In genomic region chr7:16908859-16909258, GRCm38 (mm10) we compare ENCODE assay signal across 15 mouse cellular contexts. TPM values are rescaled to one million over a fixed set of nuclear protein-coding genes. Genes with fewer than 3 reads are reported as not detected.
DNase-seq lines count a peak whose midpoint lies in the region; ATAC-seq and TF ChIP-seq lines count a peak whose summit lies in the region.
"Had no signal": no experiment of that assay in that cellular context is flagged by ENCODE, and none has a peak within 500 bp of the region (broad histone marks: within the 10 kb centered on the region; RNA-seq: fewer than 3 reads in every experiment).

No protein-coding gene starts in this region.

- no peak for TF ChIP-seq CTCF in gastrocnemius, adult 2 months (IDR thresholded peaks at IDR 0.05)
- no peak for TF ChIP-seq CTCF in stomach, postnatal 0 days (IDR thresholded peaks at IDR 0.05; ENCODE audit: low read depth)

- ATAC-seq in kidney, embryonic 15.5 days (replicated peaks; ENCODE audit: low FRiP score): no peak
- no peak for ATAC-seq in stomach, embryonic 15.5 days (ENCODE audit: insufficient read depth, low FRiP score, low read depth)
- ATAC-seq in stomach, postnatal 0 days (ENCODE audit: low FRiP score, low TSS enrichment): no peak
- ATAC-seq in stomach, embryonic 16.5 days (ENCODE audit: insufficient read depth, low FRiP score): no peak

- H3K4me1 ChIP-seq in kidney, embryonic 15.5 days: peaks cover 63% of the 10 kb centered on the region
- peaks cover 38% of the 10 kb centered on the region for H3K4me1 ChIP-seq in stomach, embryonic 15.5 days
- 0 out of 2 replicates have a peak, but pooled peaks cover 4% of the 10 kb centered on the region for H3K4me1 ChIP-seq in stomach, postnatal 0 days (replicated peaks; ENCODE audit: control insufficient read depth, insufficient read depth)
- H3K4me1 ChIP-seq in stomach, embryonic 16.5 days (ENCODE audit: control insufficient read depth, insufficient read depth, low read length): peaks cover 45% of the 10 kb centered on the region

- H3K9ac ChIP-seq in kidney, embryonic 15.5 days: 0 out of 2 replicates have a peak overlapping the region, but pooled peaks have one; percentile 2
- H3K9ac ChIP-seq in stomach, embryonic 15.5 days: no peak overlapping the region
- no peak overlapping the region for H3K9ac ChIP-seq in stomach, postnatal 0 days (ENCODE audit: low read length)
- peak overlapping the region; percentile 56 for H3K9ac ChIP-seq in stomach, embryonic 16.5 days (ENCODE audit: low read length)
- H3K9ac ChIP-seq: midbrain, embryonic 12.5 days had no signal

- no peak overlapping the region for H3K4me2 ChIP-seq in kidney, embryonic 15.5 days
- 0 out of 2 replicates have a peak overlapping the region, but pooled peaks have one; percentile 9 for H3K4me2 ChIP-seq in stomach, embryonic 15.5 days
- H3K4me2 ChIP-seq in stomach, postnatal 0 days (replicated peaks; ENCODE audit: low read depth): no peak overlapping the region
- peak overlapping the region; percentile 23 for H3K4me2 ChIP-seq in stomach, embryonic 16.5 days (ENCODE audit: low read depth, low read length)

- H3K9me3 ChIP-seq in kidney, embryonic 15.5 days (replicated peaks): no peaks in the 10 kb centered on the region
- no peaks in the 10 kb centered on the region for H3K9me3 ChIP-seq in stomach, embryonic 15.5 days
- no peaks in the 10 kb centered on the region for H3K9me3 ChIP-seq in stomach, postnatal 0 days (ENCODE audit: control insufficient read depth, low read length)
- H3K9me3 ChIP-seq in stomach, embryonic 16.5 days (replicated peaks; ENCODE audit: control insufficient read depth, low read length): no peaks in the 10 kb centered on the region
- H3K9me3 ChIP-seq: midbrain, embryonic 12.5 days had no signal

- H3K27ac ChIP-seq in gastrocnemius, adult 2 months: peak overlapping the region; percentile 75
- H3K27ac ChIP-seq in kidney, embryonic 15.5 days: no peak overlapping the region
- H3K27ac ChIP-seq in stomach, embryonic 15.5 days: no peak overlapping the region
- no peak overlapping the region; the same call in 1 of the 2 replicates for H3K27ac ChIP-seq in stomach, postnatal 0 days (replicated peaks)
- peak overlapping the region; percentile 24; the same call in 1 of the 2 replicates for H3K27ac ChIP-seq in stomach, embryonic 16.5 days (ENCODE audit: low read length)
- H3K27ac ChIP-seq: midbrain, embryonic 12.5 days had no signal

- peak; percentile 57 for DNase-seq in gastrocnemius, adult 2 months
- DNase-seq in gastrocnemius, postnatal 14 days: no peak
- DNase-seq in kidney, postnatal 36 days: no peak
- no peak for DNase-seq in stomach, postnatal 0 days (ENCODE audit: low spot score)
- no peak for DNase-seq in adipocyte (ENCODE audit: low spot score)
- DNase-seq: adrenal gland, postnatal 36 days; cerebellum, adult 18-20 months; kidney, adult 9 months; lung, adult 18-20 months; right cerebral cortex, adult 18-20 months had no signal

- H3K27me3 ChIP-seq in kidney, embryonic 15.5 days: no peaks in the 10 kb centered on the region; the same call in 1 of the 2 replicates
- H3K27me3 ChIP-seq in stomach, embryonic 15.5 days (replicated peaks): no peaks in the 10 kb centered on the region
- H3K27me3 ChIP-seq in stomach, postnatal 0 days (ENCODE audit: control insufficient read depth, insufficient read depth, low read length): no peaks in the 10 kb centered on the region
- no peaks in the 10 kb centered on the region for H3K27me3 ChIP-seq in stomach, embryonic 16.5 days (ENCODE audit: control insufficient read depth, insufficient read depth, low read length)

- TF ChIP-seq EP300 in stomach, postnatal 0 days (optimal IDR thresholded peaks at IDR 0.05): no peak

- no peaks in the 10 kb centered on the region; the same call in 1 of the 2 replicates for H3K36me3 ChIP-seq in kidney, embryonic 15.5 days
- 0 out of 2 replicates have a peak, but pooled peaks cover under 1% of the 10 kb centered on the region for H3K36me3 ChIP-seq in stomach, embryonic 15.5 days
- no peaks in the 10 kb centered on the region for H3K36me3 ChIP-seq in stomach, postnatal 0 days (ENCODE audit: control insufficient read depth, insufficient read depth, low read length)
- no peaks in the 10 kb centered on the region for H3K36me3 ChIP-seq in stomach, embryonic 16.5 days (ENCODE audit: control insufficient read depth, insufficient read depth, low read length)
- H3K36me3 ChIP-seq: midbrain, embryonic 12.5 days had no signal

- peak overlapping the region; percentile 57 for H3K4me3 ChIP-seq in gastrocnemius, adult 2 months
- no peak overlapping the region for H3K4me3 ChIP-seq in kidney, embryonic 15.5 days (replicated peaks)
- no peak overlapping the region for H3K4me3 ChIP-seq in stomach, embryonic 15.5 days (replicated peaks)
- no peak overlapping the region for H3K4me3 ChIP-seq in stomach, postnatal 0 days (ENCODE audit: low read depth, low read length)
- 0 out of 2 replicates have a peak overlapping the region, but pooled peaks have one; percentile 1 for H3K4me3 ChIP-seq in stomach, embryonic 16.5 days (replicated peaks; ENCODE audit: low read length)
- H3K4me3 ChIP-seq: midbrain, embryonic 12.5 days had no signal

- 54% methylated on average over 11 of the region's 11 CpGs for WGBS in kidney, embryonic 15.5 days
- WGBS in stomach, embryonic 15.5 days: 55% methylated on average over 11 of the region's 11 CpGs
- 47% methylated on average over 11 of the region's 11 CpGs for WGBS in stomach, postnatal 0 days
- WGBS in stomach, embryonic 16.5 days: 58% methylated on average over 11 of the region's 11 CpGs

- intact Hi-C loops in gastrocnemius, adult 2 months (cut with DNase I): no loop called here
- intact Hi-C loops in gastrocnemius, postnatal 14 days (cut with DNase I; ENCODE audit: low total_unique reads): loop anchor here (5.0 kb wide), 1 partner anchor 82 kb away; no protein-coding TSS in a partner anchor

RNA-seq across cellular contexts. Expression of gene Ptgir, which starts 2.6 kb away (rescaled TPM):
- under 1 TPM; 0.67 to 0.79 TPM for total RNA-seq in gastrocnemius, adult 2 months (2021)
- total RNA-seq in gastrocnemius, postnatal 14 days (2021): 1 to 10 TPM; 1.6 to 2.6 TPM
- 1.5 and 2.1 TPM in 2 replicates for polyA plus RNA-seq in kidney, embryonic 15.5 days (2015; fragmentation: Nextera tagmentation; extraction: Ambion mirVana)
- polyA plus RNA-seq in stomach, embryonic 15.5 days (2015; fragmentation: Nextera tagmentation; extraction: Ambion mirVana): 2.4 and 2.5 TPM in 2 replicates
- polyA plus RNA-seq in stomach, postnatal 0 days (2015; fragmentation: Nextera tagmentation; extraction: Ambion mirVana): 1.5 and 1.6 TPM in 2 replicates
- 3.0 and 3.2 TPM in 2 replicates for polyA plus RNA-seq in stomach, embryonic 16.5 days (2015; fragmentation: Nextera tagmentation; extraction: Ambion mirVana)

RNA-seq across cellular contexts. Expression of gene Calm3, which starts 15.1 kb away (rescaled TPM):
- total RNA-seq in gastrocnemius, adult 2 months (2021): 100 to 1,000 TPM; 290 to 400 TPM
- total RNA-seq in gastrocnemius, postnatal 14 days (2021): 100 to 1,000 TPM; 247 to 276 TPM
- polyA plus RNA-seq in kidney, embryonic 15.5 days (2015; fragmentation: Nextera tagmentation; extraction: Ambion mirVana): 116 and 124 TPM in 2 replicates
- polyA plus RNA-seq in stomach, embryonic 15.5 days (2015; fragmentation: Nextera tagmentation; extraction: Ambion mirVana): 101 and 113 TPM in 2 replicates
- polyA plus RNA-seq in stomach, postnatal 0 days (2015; fragmentation: Nextera tagmentation; extraction: Ambion mirVana): 49.1 and 58.7 TPM in 2 replicates
- polyA plus RNA-seq in stomach, embryonic 16.5 days (2015; fragmentation: Nextera tagmentation; extraction: Ambion mirVana): 120 and 126 TPM in 2 replicates

RNA-seq across cellular contexts. Expression of gene Gng8, which starts 17.3 kb away (rescaled TPM):
- not detected for total RNA-seq in gastrocnemius, adult 2 months (2021)
- total RNA-seq in gastrocnemius, postnatal 14 days (2021): under 1 TPM; 0.47 to 0.66 TPM
- 6.8 and 7.8 TPM in 2 replicates for polyA plus RNA-seq in kidney, embryonic 15.5 days (2015; fragmentation: Nextera tagmentation; extraction: Ambion mirVana)
- 8.9 and 9.8 TPM in 2 replicates for polyA plus RNA-seq in stomach, embryonic 15.5 days (2015; fragmentation: Nextera tagmentation; extraction: Ambion mirVana)
- polyA plus RNA-seq in stomach, postnatal 0 days (2015; fragmentation: Nextera tagmentation; extraction: Ambion mirVana): 7.3 and 7.4 TPM in 2 replicates
- polyA plus RNA-seq in stomach, embryonic 16.5 days (2015; fragmentation: Nextera tagmentation; extraction: Ambion mirVana): 9.7 and 12.0 TPM in 2 replicates
- total RNA-seq: neutrophil, adult 5-6 weeks had no signal

RNA-seq across cellular contexts. Expression of gene Dact3, which starts 33.7 kb away (rescaled TPM):
- total RNA-seq in gastrocnemius, adult 2 months (2021): 1 to 10 TPM in 1 of 2 experiments, under 1 TPM in 1; 0.99 to 1.7 TPM
- 1 to 10 TPM; 3.9 to 7.1 TPM for total RNA-seq in gastrocnemius, postnatal 14 days (2021)
- 2.6 TPM in 2 replicates for polyA plus RNA-seq in kidney, embryonic 15.5 days (2015; fragmentation: Nextera tagmentation; extraction: Ambion mirVana)
- polyA plus RNA-seq in stomach, embryonic 15.5 days (2015; fragmentation: Nextera tagmentation; extraction: Ambion mirVana): 3.9 and 4.6 TPM in 2 replicates
- 3.5 and 5.1 TPM in 2 replicates for polyA plus RNA-seq in stomach, postnatal 0 days (2015; fragmentation: Nextera tagmentation; extraction: Ambion mirVana)
- 2.3 TPM in 2 replicates for polyA plus RNA-seq in stomach, embryonic 16.5 days (2015; fragmentation: Nextera tagmentation; extraction: Ambion mirVana)

RNA-seq across cellular contexts. Expression of gene Pnmal2, which starts 35.6 kb away (rescaled TPM):
- total RNA-seq in gastrocnemius, adult 2 months (2021): under 1 TPM; 0.74 to 0.86 TPM
- 10 to 100 TPM in 1 of 2 experiments, 1 to 10 TPM in 1; 9.2 to 11.8 TPM for total RNA-seq in gastrocnemius, postnatal 14 days (2021)
- polyA plus RNA-seq in kidney, embryonic 15.5 days (2015; fragmentation: Nextera tagmentation; extraction: Ambion mirVana): 7.7 and 9.2 TPM in 2 replicates
- polyA plus RNA-seq in stomach, embryonic 15.5 days (2015; fragmentation: Nextera tagmentation; extraction: Ambion mirVana): 10.2 and 12.7 TPM in 2 replicates
- 4.7 and 4.8 TPM in 2 replicates for polyA plus RNA-seq in stomach, postnatal 0 days (2015; fragmentation: Nextera tagmentation; extraction: Ambion mirVana)
- 7.8 and 10.2 TPM in 2 replicates for polyA plus RNA-seq in stomach, embryonic 16.5 days (2015; fragmentation: Nextera tagmentation; extraction: Ambion mirVana)
- total RNA-seq: neutrophil, adult 5-6 weeks had no signal

Comparison
In these comparisons a context has a peak if more than half of its experiments do, and no peak if none do; other contexts are left out.
1. H3K27ac ChIP-seq: peak in gastrocnemius, adult 2 months (single experiment) and stomach, embryonic 16.5 days (single experiment); none in kidney, embryonic 15.5 days (single experiment), stomach, embryonic 15.5 days (single experiment) and stomach, postnatal 0 days (single experiment).
2. H3K4me3 ChIP-seq: peak in gastrocnemius, adult 2 months (single experiment) and stomach, embryonic 16.5 days (single experiment); none in kidney, embryonic 15.5 days (single experiment), stomach, embryonic 15.5 days (single experiment) and stomach, postnatal 0 days (single experiment).
3. H3K4me2 ChIP-seq: peak in stomach, embryonic 15.5 days (single experiment) and stomach, embryonic 16.5 days (single experiment); none in kidney, embryonic 15.5 days (single experiment) and stomach, postnatal 0 days (single experiment).
4. H3K9ac ChIP-seq: peak in kidney, embryonic 15.5 days (single experiment) and stomach, embryonic 16.5 days (single experiment); none in stomach, embryonic 15.5 days (single experiment) and stomach, postnatal 0 days (single experiment).